Mouse (Mus musculus): ENCODE data around the gene Abhd15. TPM values are rescaled to one million over a fixed set of nuclear protein-coding genes. Genes with fewer than 3 reads are reported as not detected.

The Abhd15 gene
- polyA plus RNA-seq, 1 experiment from 2014 or later = 3.3 TPM

DNA sequence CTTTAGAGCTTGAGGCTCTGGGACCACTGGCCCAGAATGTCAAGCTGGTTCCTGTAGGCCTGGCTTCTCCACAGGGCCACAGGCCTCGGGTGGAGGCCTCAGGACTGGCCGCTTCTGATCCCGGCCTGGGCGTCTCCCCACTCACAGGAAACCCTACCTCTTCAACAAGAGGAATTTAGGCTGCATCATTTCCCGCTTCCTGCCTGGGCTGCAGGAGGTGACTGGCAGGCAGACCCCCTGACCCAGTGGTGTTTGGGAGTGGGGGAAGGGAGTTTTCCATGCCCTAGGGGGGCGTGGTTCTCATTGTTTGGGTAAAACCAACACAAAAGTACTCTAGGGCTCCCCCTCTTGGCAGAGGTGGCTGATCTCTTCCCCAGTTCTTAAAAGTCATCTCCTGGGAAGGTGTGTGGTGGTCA is 17.6 kb upstream of the Abhd15 start:
- 18% methylated on average over 6 of the region's 6 CpGs for WGBS
- peaks cover 19% of the 10 kb centered on the region for H3K4me1 ChIP-seq (ENCODE audit: control insufficient read depth, insufficient read depth, low read length)
- H3K4me2 ChIP-seq (ENCODE audit: low read depth, low read length) = no peak overlapping the region

GRCm38 (mm10) chr11:77497851-77498250 is 17.1 kb upstream of the Abhd15 start:
- Histone ChIP-seq H3K4me1 (ENCODE audit: control insufficient read depth, insufficient read depth, low read length) (peaks cover 14% of the 10 kb centered on the region), H3K9ac (ENCODE audit: low read depth, low read length) (no peak overlapping the region), H3K27me3 (replicated peaks; ENCODE audit: control insufficient read depth, insufficient read depth, low read length) (no peaks in the 10 kb centered on the region), H3K4me3 (ENCODE audit: low read depth, low read length) (no peak overlapping the region), H3K36me3 (ENCODE audit: control insufficient read depth, insufficient read depth, low read length) (peaks cover 33% of the 10 kb centered on the region), H3K9me3 (ENCODE audit: control insufficient read depth, low read length) (no peaks in the 10 kb centered on the region), H3K4me2 (ENCODE audit: low read depth, low read length) (no peak overlapping the region), H3K27ac (replicated peaks; ENCODE audit: low read depth, low read length) (peak overlapping the region; percentile 72; the same call in 1 of the 2 replicates)
- WGBS = 52% methylated on average over 4 of the region's 4 CpGs
- DNase-seq (ENCODE audit: low spot score) (no peak), ATAC-seq (ENCODE audit: low read depth) (no peak)

More for the DNA sequence above, 17.6 kb upstream of the Abhd15 start:
- Histone ChIP-seq H3K4me3 (ENCODE audit: low read depth, low read length) (no peak overlapping the region), H3K36me3 (ENCODE audit: control insufficient read depth, insufficient read depth, low read length) (peaks cover 28% of the 10 kb centered on the region), H3K27me3 (replicated peaks; ENCODE audit: control insufficient read depth, insufficient read depth, low read length) (no peaks in the 10 kb centered on the region), H3K27ac (replicated peaks; ENCODE audit: low read depth, low read length) (peak overlapping the region; percentile 72), H3K9ac (ENCODE audit: low read depth, low read length) (peak overlapping the region; percentile 19; the same call in 1 of the 2 replicates), H3K9me3 (ENCODE audit: control insufficient read depth, low read length) (no peaks in the 10 kb centered on the region)
- DNase-seq (ENCODE audit: low spot score) = peak; percentile 66
- no peak for ATAC-seq (ENCODE audit: low read depth)

GRCm38 (mm10) chr11:77498261-77499139 is 16.4 kb upstream of the Abhd15 start:
- peaks cover 39% of the 10 kb centered on the region for H3K36me3 ChIP-seq (ENCODE audit: control insufficient read depth, insufficient read depth, low read length)
- H3K27ac ChIP-seq (replicated peaks; ENCODE audit: low read depth, low read length) = no peak overlapping the region
- ATAC-seq (ENCODE audit: low read depth) (no peak), DNase-seq (ENCODE audit: low spot score) (no peak)
- 62% methylated on average over 12 of the region's 12 CpGs for WGBS
- no peak overlapping the region for H3K4me2 ChIP-seq (ENCODE audit: low read depth, low read length)
- H3K9me3 ChIP-seq (ENCODE audit: control insufficient read depth, low read length) = no peaks in the 10 kb centered on the region
- no peaks in the 10 kb centered on the region for H3K27me3 ChIP-seq (replicated peaks; ENCODE audit: control insufficient read depth, insufficient read depth, low read length)
- H3K4me1 ChIP-seq (ENCODE audit: control insufficient read depth, insufficient read depth, low read length) = peaks cover 14% of the 10 kb centered on the region
- no peak overlapping the region for H3K9ac ChIP-seq (ENCODE audit: low read depth, low read length)
- no peak overlapping the region for H3K4me3 ChIP-seq (ENCODE audit: low read depth, low read length)

- ATAC-seq (ENCODE audit: low read depth) = no peak
- Histone ChIP-seq H3K4me1 (ENCODE audit: control insufficient read depth, insufficient read depth, low read length) (peaks cover 10% of the 10 kb centered on the region), H3K4me3 (ENCODE audit: low read depth, low read length) (no peak overlapping the region), H3K27ac (replicated peaks; ENCODE audit: low read depth, low read length) (no peak overlapping the region), H3K4me2 (ENCODE audit: low read depth, low read length) (no peak overlapping the region), H3K36me3 (ENCODE audit: control insufficient read depth, insufficient read depth, low read length) (peaks cover 48% of the 10 kb centered on the region), H3K9me3 (ENCODE audit: control insufficient read depth, low read length) (no peaks in the 10 kb centered on the region), H3K9ac (ENCODE audit: low read depth, low read length) (no peak overlapping the region), H3K27me3 (replicated peaks; ENCODE audit: control insufficient read depth, insufficient read depth, low read length) (no peaks in the 10 kb centered on the region)
- 85% methylated on average over 7 of the region's 7 CpGs for WGBS
- DNase-seq (ENCODE audit: low spot score) = no peak
These were observed 15.6 kb upstream of the Abhd15 start for GRCm38 (mm10) chr11:77499354-77499753.

DNA sequence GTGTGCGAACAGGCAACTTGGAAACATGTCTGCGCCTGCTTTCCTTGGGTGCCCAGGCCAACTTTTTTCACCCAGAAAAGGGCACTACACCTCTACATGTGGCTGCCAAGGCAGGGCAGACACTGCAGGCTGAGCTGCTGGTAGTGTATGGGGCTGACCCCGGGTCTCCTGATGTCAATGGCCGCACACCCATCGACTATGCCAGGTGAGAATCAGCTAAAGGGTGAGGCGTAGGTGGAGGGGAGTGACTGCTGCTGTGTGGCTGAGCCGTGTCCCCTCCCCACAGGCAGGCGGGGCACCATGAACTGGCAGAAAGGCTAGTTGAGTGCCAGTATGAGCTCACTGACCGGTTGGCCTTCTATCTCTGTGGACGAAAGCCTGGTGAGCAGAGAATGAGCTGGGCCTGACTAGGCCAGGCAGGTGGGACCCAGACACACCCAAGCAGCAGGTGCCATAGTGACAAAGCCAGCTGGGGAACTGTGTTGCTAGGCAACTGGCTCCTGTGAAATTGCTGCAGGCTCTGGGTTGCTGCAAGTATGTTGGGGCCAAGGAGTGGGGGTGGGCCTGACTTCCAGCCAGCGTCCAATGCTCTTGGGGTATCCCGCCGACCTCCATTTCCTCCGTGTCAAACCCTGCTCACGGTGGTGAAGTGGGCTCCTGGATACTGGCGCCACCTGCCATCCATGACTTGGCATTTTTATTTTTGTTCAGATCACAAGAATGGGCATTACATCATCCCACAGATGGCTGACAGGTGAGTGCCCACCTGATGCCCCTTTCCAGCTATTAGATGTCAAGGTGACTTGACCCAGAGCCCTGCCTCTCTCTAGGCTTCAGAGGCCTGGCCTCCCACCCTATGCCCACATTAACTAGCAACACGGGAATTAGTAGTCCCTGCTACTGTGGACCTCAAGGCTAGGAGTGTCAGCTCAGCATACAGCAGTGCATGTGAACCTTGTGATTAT is 14.3 kb upstream of the Abhd15 start:
- Histone ChIP-seq H3K36me3 (ENCODE audit: control insufficient read depth, insufficient read depth, low read length) (peaks cover 61% of the 10 kb centered on the region), H3K4me3 (ENCODE audit: low read depth, low read length) (no peak overlapping the region), H3K9ac (ENCODE audit: low read depth, low read length) (no peak overlapping the region; the same call in 1 of the 2 replicates), H3K4me2 (ENCODE audit: low read depth, low read length) (no peak overlapping the region), H3K27ac (replicated peaks; ENCODE audit: low read depth, low read length) (no peak overlapping the region), H3K9me3 (ENCODE audit: control insufficient read depth, low read length) (no peaks in the 10 kb centered on the region), H3K27me3 (replicated peaks; ENCODE audit: control insufficient read depth, insufficient read depth, low read length) (no peaks in the 10 kb centered on the region), H3K4me1 (ENCODE audit: control insufficient read depth, insufficient read depth, low read length) (0 out of 2 replicates have a peak, but pooled peaks cover 3% of the 10 kb centered on the region)
- peak; percentile 66 for DNase-seq (ENCODE audit: low spot score)
- WGBS = 79% methylated on average over 17 of the region's 17 CpGs
- no peak for ATAC-seq (ENCODE audit: low read depth)

DNA sequence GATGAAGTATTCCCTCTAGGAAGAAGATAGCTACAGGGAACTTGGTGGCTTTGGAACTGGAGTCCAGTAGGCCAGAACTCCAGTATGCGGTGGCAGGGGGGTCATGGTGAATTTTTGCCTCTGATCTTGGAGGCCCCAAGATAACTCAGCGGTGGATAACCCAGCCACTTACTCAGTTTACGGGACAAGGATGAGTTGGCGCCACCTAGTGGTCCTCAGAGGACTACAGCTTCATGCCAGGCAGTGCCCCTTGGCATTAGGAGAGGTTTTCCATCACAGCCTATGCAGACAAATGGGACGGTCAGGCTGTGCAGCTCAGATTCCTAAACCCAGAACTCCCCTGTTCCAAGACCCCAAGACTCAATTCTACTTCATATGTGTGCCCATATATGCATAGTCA is 13.5 kb upstream of the Abhd15 start:
- Histone ChIP-seq H3K36me3 (ENCODE audit: control insufficient read depth, insufficient read depth, low read length) (peaks cover 68% of the 10 kb centered on the region), H3K9ac (ENCODE audit: low read depth, low read length) (no peak overlapping the region), H3K4me1 (ENCODE audit: control insufficient read depth, insufficient read depth, low read length) (0 out of 2 replicates have a peak, but pooled peaks cover 3% of the 10 kb centered on the region), H3K27ac (replicated peaks; ENCODE audit: low read depth, low read length) (no peak overlapping the region), H3K4me2 (ENCODE audit: low read depth, low read length) (no peak overlapping the region), H3K9me3 (ENCODE audit: control insufficient read depth, low read length) (no peaks in the 10 kb centered on the region), H3K27me3 (replicated peaks; ENCODE audit: control insufficient read depth, insufficient read depth, low read length) (no peaks in the 10 kb centered on the region), H3K4me3 (ENCODE audit: low read depth, low read length) (no peak overlapping the region)
- ATAC-seq (ENCODE audit: low read depth) (no peak), DNase-seq (ENCODE audit: low spot score) (peak; percentile 84)
- 21% methylated on average over 5 of the region's 5 CpGs for WGBS

- Histone ChIP-seq H3K4me1 (ENCODE audit: control insufficient read depth, insufficient read depth, low read length) (0 out of 2 replicates have a peak, but pooled peaks cover 3% of the 10 kb centered on the region), H3K27ac (replicated peaks; ENCODE audit: low read depth, low read length) (no peak overlapping the region), H3K9me3 (ENCODE audit: control insufficient read depth, low read length) (no peaks in the 10 kb centered on the region), H3K4me3 (ENCODE audit: low read depth, low read length) (no peak overlapping the region), H3K27me3 (replicated peaks; ENCODE audit: control insufficient read depth, insufficient read depth, low read length) (no peaks in the 10 kb centered on the region), H3K9ac (ENCODE audit: low read depth, low read length) (no peak overlapping the region), H3K4me2 (ENCODE audit: low read depth, low read length) (no peak overlapping the region), H3K36me3 (ENCODE audit: control insufficient read depth, insufficient read depth, low read length) (peaks cover 74% of the 10 kb centered on the region)
- no peak for ATAC-seq (ENCODE audit: low read depth)
- DNase-seq (ENCODE audit: low spot score) = no peak
- 91% methylated on average over 4 of the region's 4 CpGs for WGBS
These were observed 12.9 kb upstream of the Abhd15 start for GRCm38 (mm10) chr11:77501971-77502370.

- H3K27me3 ChIP-seq (replicated peaks; ENCODE audit: control insufficient read depth, insufficient read depth, low read length) = no peaks in the 10 kb centered on the region
- no peak overlapping the region for H3K27ac ChIP-seq (replicated peaks; ENCODE audit: low read depth, low read length)
- no peaks in the 10 kb centered on the region for H3K9me3 ChIP-seq (ENCODE audit: control insufficient read depth, low read length)
- WGBS = 81% methylated on average over 6 of the region's 6 CpGs
- H3K4me3 ChIP-seq (ENCODE audit: low read depth, low read length) = no peak overlapping the region
- H3K4me1 ChIP-seq (ENCODE audit: control insufficient read depth, insufficient read depth, low read length) = no peaks in the 10 kb centered on the region
- ATAC-seq (ENCODE audit: low read depth) (no peak), DNase-seq (ENCODE audit: low spot score) (no peak)
- no peak overlapping the region for H3K4me2 ChIP-seq (ENCODE audit: low read depth, low read length)
- H3K9ac ChIP-seq (ENCODE audit: low read depth, low read length) = no peak overlapping the region
- H3K36me3 ChIP-seq (ENCODE audit: control insufficient read depth, insufficient read depth, low read length) = peaks cover 79% of the 10 kb centered on the region
These were observed 12.4 kb upstream of the Abhd15 start for GRCm38 (mm10) chr11:77502481-77502880.
